Mouse (Mus musculus) embryonic facial prominence, embryonic 10.5 days (tissue): ENCODE results near the gene Atp6v0e2. TPM values are rescaled to one million over a fixed set of nuclear protein-coding genes. Genes with fewer than 3 reads are reported as not detected.

Experiments used
- DNase-seq: peaks from one replicate; pipeline ENCODE4 v3.0.0-alpha.2; 2017; ENCODE audit warnings: low spot score
- H3K27ac ChIP-seq: fragments of 300-500 bp; sonication (generic); replicated peaks from 2 replicates; pipeline ENCODE4 v1.5.1; 2016; ENCODE audit warnings: mild to moderate bottlenecking
- H3K27me3 ChIP-seq: fragments of 300-500 bp; sonication (generic); replicated peaks from 2 replicates; pipeline ENCODE4 v1.6.1; 2016; ENCODE audit warnings: low read depth, mild to moderate bottlenecking; ENCODE audit not compliant: poor library complexity, severe bottlenecking
- H3K36me3 ChIP-seq: fragments of 300-500 bp; sonication (generic); replicated peaks from 2 replicates; pipeline ENCODE4 v1.6.1; 2016; ENCODE audit warnings: mild to moderate bottlenecking, moderate library complexity
- H3K4me1 ChIP-seq: fragments of 300-500 bp; sonication (generic); 2 replicates; pipeline ENCODE4 v1.6.1; 2016
- H3K4me3 ChIP-seq: fragments of 300-500 bp; sonication (generic); 2 replicates; pipeline ENCODE4 v1.5.1; 2016; ENCODE audit warnings: mild to moderate bottlenecking, moderate library complexity
- H3K9me3 ChIP-seq: fragments of 300-500 bp; sonication (generic); 2 replicates; pipeline ENCODE4 v1.6.1; 2016; ENCODE audit warnings: mild to moderate bottlenecking
- WGBS: fragments of 180-500 bp; shearing (Covaris S2); methylation state at CpG from one replicate; pipeline ENCODE4 v1.1.7; 2016; 5-methylcytosine and 5-hydroxymethylcytosine counted together
- polyA plus RNA-seq: library from polyadenylated mRNA; unstranded; fragments of >200 nt; fragmentation: Nextera tagmentation; extraction: Ambion mirVana; gene quantifications from 2 replicates; pipeline ENCODE4 v1.2.1, GENCODE M21; 2016

The Atp6v0e2 gene
- 22.7 and 24.1 TPM in 2 replicates for polyA plus RNA-seq

GRCm38 (mm10) chr6:48537105-48537954 is at the start of gene Atp6v0e2:
Atp6v0e2 (plus strand) TSS chr6:48537615.
- H3K36me3 ChIP-seq, result peaks cover 11% of the 10 kb centered on the region
- H3K9me3 ChIP-seq, result no peaks in the 10 kb centered on the region
- H3K27ac ChIP-seq, result peak within 1 kb of the TSS; percentile 84
- H3K4me3 ChIP-seq, result peak within 1 kb of the TSS; percentile 63
- DNase-seq, result peak; percentile 91
- H3K4me1 ChIP-seq, result peaks cover 51% of the 10 kb centered on the region
- H3K27me3 ChIP-seq, result 0 out of 2 replicates have a peak, but pooled peaks cover 6% of the 10 kb centered on the region
- WGBS, result 4% methylated on average over 38 of the region's 38 CpGs

GRCm38 (mm10) chr6:48487747-48488725 is 49.4 kb upstream of the Atp6v0e2 start:
- peaks cover 42% of the 10 kb centered on the region for H3K4me1 ChIP-seq
- peak overlapping the region; percentile 90 for H3K27ac ChIP-seq
- peak overlapping the region; percentile 57 for H3K4me3 ChIP-seq
- DNase-seq, result peak; percentile 65
- no peaks in the 10 kb centered on the region for H3K9me3 ChIP-seq
- no peaks in the 10 kb centered on the region for H3K36me3 ChIP-seq
- H3K27me3 ChIP-seq, result peaks cover 29% of the 10 kb centered on the region
- whole genome bisulfite sequencing, result 7% methylated on average over 25 of the region's 25 CpGs

- Histone ChIP-seq H3K27me3 (peaks cover 32% of the 10 kb centered on the region), H3K36me3 (no peaks in the 10 kb centered on the region), H3K4me1 (peaks cover 45% of the 10 kb centered on the region)
Measured at GRCm38 (mm10) chr6:48489741-48490140, 47.7 kb upstream of the Atp6v0e2 start.

GRCm38 (mm10) chr6:48491361-48491760 is 46.1 kb upstream of the Atp6v0e2 start:
- no peak for DNase-seq
- peaks cover 36% of the 10 kb centered on the region for H3K4me1 ChIP-seq
- 71% methylated on average over 9 of the region's 9 CpGs for WGBS
- no peak overlapping the region; the same call in 1 of the 2 replicates for H3K27ac ChIP-seq
- H3K27me3 ChIP-seq, result peaks cover 32% of the 10 kb centered on the region
- H3K9me3 ChIP-seq, result no peaks in the 10 kb centered on the region
- no peaks in the 10 kb centered on the region for H3K36me3 ChIP-seq
- H3K4me3 ChIP-seq, result no peak overlapping the region

More at GRCm38 (mm10) chr6:48489741-48490140, 47.7 kb upstream of the Atp6v0e2 start:
- no peak for DNase-seq
- Histone ChIP-seq H3K27ac (no peak overlapping the region), H3K9me3 (no peaks in the 10 kb centered on the region), H3K4me3 (no peak overlapping the region)
- WGBS, result 81% methylated on average over 3 of the region's 3 CpGs

GRCm38 (mm10) chr6:48493136-48493730 is 44.2 kb upstream of the Atp6v0e2 start:
- no peaks in the 10 kb centered on the region for H3K9me3 ChIP-seq
- WGBS, result 9% methylated on average over 8 of the region's 8 CpGs
- no peak overlapping the region for H3K4me3 ChIP-seq
- no peak for DNase-seq
- H3K27me3 ChIP-seq, result peaks cover 32% of the 10 kb centered on the region
- peak overlapping the region; percentile 57 for H3K27ac ChIP-seq
- peaks cover 17% of the 10 kb centered on the region for H3K4me1 ChIP-seq
- no peaks in the 10 kb centered on the region for H3K36me3 ChIP-seq

- 88% methylated on average over 4 of the region's 4 CpGs for WGBS
- DNase-seq, result no peak
- H3K27ac ChIP-seq, result no peak overlapping the region
- no peak overlapping the region for H3K4me3 ChIP-seq
- H3K27me3 ChIP-seq, result peaks cover 5% of the 10 kb centered on the region
- no peaks in the 10 kb centered on the region for H3K36me3 ChIP-seq
- H3K4me1 ChIP-seq, result peaks cover 10% of the 10 kb centered on the region; the same call in 1 of the 2 replicates
- no peaks in the 10 kb centered on the region for H3K9me3 ChIP-seq
Measured at GRCm38 (mm10) chr6:48497521-48497920, 39.9 kb upstream of the Atp6v0e2 start.

GRCm38 (mm10) chr6:48503847-48504240 is 33.6 kb upstream of the Atp6v0e2 start:
- Histone ChIP-seq H3K4me1 (peaks cover 12% of the 10 kb centered on the region), H3K27ac (no peak overlapping the region), H3K27me3 (no peaks in the 10 kb centered on the region), H3K36me3 (0 out of 2 replicates have a peak, but pooled peaks cover 4% of the 10 kb centered on the region), H3K9me3 (no peaks in the 10 kb centered on the region), H3K4me3 (peak overlapping the region; percentile 82)
- WGBS, result 13% methylated on average over 2 of the region's 2 CpGs
- no peak for DNase-seq

GRCm38 (mm10) chr6:48504241-48504854 is 33.1 kb upstream of the Atp6v0e2 start:
- DNase-seq, result peak; percentile 78
- Histone ChIP-seq H3K4me1 (peaks cover 12% of the 10 kb centered on the region), H3K4me3 (peak overlapping the region; percentile 82), H3K9me3 (no peaks in the 10 kb centered on the region), H3K27me3 (no peaks in the 10 kb centered on the region), H3K27ac (peak overlapping the region; percentile 85), H3K36me3 (0 out of 2 replicates have a peak, but pooled peaks cover 8% of the 10 kb centered on the region)
- WGBS, result under 1% methylated on average over 26 of the region's 26 CpGs

GRCm38 (mm10) chr6:48508087-48508486 is 29.3 kb upstream of the Atp6v0e2 start:
- peaks cover 34% of the 10 kb centered on the region for H3K36me3 ChIP-seq
- no peak overlapping the region for H3K27ac ChIP-seq
- WGBS, result 86% methylated on average over 4 of the region's 4 CpGs
- H3K27me3 ChIP-seq, result no peaks in the 10 kb centered on the region
- H3K4me1 ChIP-seq, result peaks cover 12% of the 10 kb centered on the region
- H3K9me3 ChIP-seq, result no peaks in the 10 kb centered on the region
- H3K4me3 ChIP-seq, result no peak overlapping the region
- DNase-seq, result no peak

GRCm38 (mm10) chr6:48510426-48510825 is 27.0 kb upstream of the Atp6v0e2 start:
- no peaks in the 10 kb centered on the region for H3K27me3 ChIP-seq
- H3K27ac ChIP-seq, result no peak overlapping the region
- H3K9me3 ChIP-seq, result no peaks in the 10 kb centered on the region
- 88% methylated on average over 4 of the region's 4 CpGs for WGBS
- no peak overlapping the region for H3K4me3 ChIP-seq
- peaks cover 57% of the 10 kb centered on the region for H3K36me3 ChIP-seq
- H3K4me1 ChIP-seq, result peaks cover 3% of the 10 kb centered on the region; the same call in 1 of the 2 replicates
- no peak for DNase-seq

GRCm38 (mm10) chr6:48511861-48512260 is 25.6 kb upstream of the Atp6v0e2 start:
- Histone ChIP-seq H3K27me3 (no peaks in the 10 kb centered on the region), H3K9me3 (no peaks in the 10 kb centered on the region), H3K27ac (no peak overlapping the region), H3K4me3 (no peak overlapping the region), H3K4me1 (no peaks in the 10 kb centered on the region), H3K36me3 (peaks cover 72% of the 10 kb centered on the region)
- 90% methylated on average over 7 of the region's 7 CpGs for WGBS
- DNase-seq, result no peak
